Mouse (Mus musculus): ENCODE data around the gene Nupl1.

- TF ChIP-seq CHD2 (IDR thresholded peaks at IDR 0.05; ENCODE audit: low read depth, low read length), result no peak
- TF ChIP-seq HCFC1 (IDR thresholded peaks at IDR 0.05; ENCODE audit: borderline replicate concordance, insufficient read depth, low read length), result no peak
- TF ChIP-seq ZC3H11A (IDR thresholded peaks at IDR 0.05; ENCODE audit: borderline replicate concordance, low read depth, low read length), result no peak
Measured at GRCm38 (mm10) chr14:60217616-60218015, 33.6 kb downstream of the Nupl1 start.
